Mouse (Mus musculus) neural tube, embryonic 11.5 days (tissue): ENCODE results near the gene Insm1. TPM values are rescaled to one million over a fixed set of nuclear protein-coding genes. Genes with fewer than 3 reads are reported as not detected.

ENCODE experiments used
- ATAC-seq: fragments of 200-750 bp; cut with Nextera tagmentation; 2 replicates; pipeline ENCODE4 v1.8.0; 2017; ENCODE audit warnings: moderate number of reproducible peaks, mild to moderate bottlenecking, moderate TSS enrichment, moderate library complexity; ENCODE audit not compliant: insufficient read depth, low FRiP score, low TSS enrichment
- DNase-seq: peaks from one replicate; pipeline ENCODE4 v3.0.0-alpha.2; 2015; ENCODE audit warnings: low spot score
- H3K27ac ChIP-seq: fragments of 300-500 bp; sonication (generic); 2 replicates; pipeline ENCODE4 v1.5.1; 2014; ENCODE audit warnings: low read depth, mild to moderate bottlenecking, low read length
- H3K27me3 ChIP-seq: fragments of 300-500 bp; sonication (generic); 2 replicates; pipeline ENCODE4 v1.6.1; 2014; ENCODE audit warnings: mild to moderate bottlenecking, low read length, mixed read lengths; ENCODE audit not compliant: control insufficient read depth, insufficient read depth
- H3K36me3 ChIP-seq: fragments of 300-500 bp; sonication (generic); 2 replicates; pipeline ENCODE4 v1.6.1; 2014; ENCODE audit warnings: mild to moderate bottlenecking, low read length, moderate library complexity, mixed read lengths; ENCODE audit not compliant: control insufficient read depth, insufficient read depth
- H3K4me1 ChIP-seq: fragments of 300-500 bp; sonication (generic); 2 replicates; pipeline ENCODE4 v1.6.1; 2014; ENCODE audit warnings: low read length, mixed read lengths; ENCODE audit not compliant: control insufficient read depth, insufficient read depth
- H3K4me2 ChIP-seq: fragments of 300-500 bp; sonication (generic); 2 replicates; pipeline ENCODE4 v1.6.1; 2014; ENCODE audit warnings: low read depth, mild to moderate bottlenecking, moderate library complexity
- H3K4me3 ChIP-seq: fragments of 300-500 bp; sonication (generic); 2 replicates; pipeline ENCODE4 v1.5.1; 2014; ENCODE audit warnings: low read depth, low read length
- H3K9ac ChIP-seq: fragments of 300-500 bp; sonication (generic); 2 replicates; pipeline ENCODE4 v1.6.1; 2014; ENCODE audit warnings: mild to moderate bottlenecking, low read length
- H3K9me3 ChIP-seq: fragments of 300-500 bp; sonication (generic); 2 replicates; pipeline ENCODE4 v1.6.1; 2016; ENCODE audit warnings: low read length; ENCODE audit not compliant: control insufficient read depth
- WGBS: fragments of 180-500 bp; shearing (Covaris S2); extraction: QIAGEN DNeasy Blood & Tissue Kit; methylation state at CpG from one replicate; pipeline ENCODE4 v1.1.7; 2014; 5-methylcytosine and 5-hydroxymethylcytosine counted together
- polyA plus RNA-seq: library from polyadenylated mRNA; unstranded; fragments of >200 nt; fragmentation: Nextera tagmentation; extraction: Ambion mirVana; gene quantifications from 2 replicates; pipeline ENCODE4 v1.2.1, GENCODE M21; 2014

The Insm1 gene
- polyA plus RNA-seq, 1 experiment from 2014 or later: 9.3 TPM

DNA sequence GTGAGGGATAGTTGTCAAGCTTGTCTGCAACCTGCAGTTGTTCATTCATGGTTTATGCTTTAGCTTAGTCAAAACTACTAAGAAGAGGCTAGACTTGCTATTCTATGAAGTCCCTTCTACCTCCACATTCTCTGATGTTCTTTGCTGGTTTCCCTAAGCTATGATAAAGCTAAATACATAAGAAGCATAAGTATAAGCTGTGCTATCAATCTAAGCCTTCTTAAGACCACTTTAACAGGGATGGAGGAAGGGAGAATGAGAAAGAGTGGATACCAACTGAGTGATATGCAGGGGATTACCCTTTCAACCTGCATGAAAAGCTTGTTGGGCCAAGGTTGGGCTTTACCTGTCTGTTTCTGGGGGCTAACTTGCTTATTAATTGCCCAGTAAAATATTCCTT, 33.9 kb downstream of the Insm1 start:
- H3K9me3 ChIP-seq: no peaks in the 10 kb centered on the region
- peaks cover 9% of the 10 kb centered on the region; the same call in 1 of the 2 replicates for H3K4me1 ChIP-seq
- no peak overlapping the region for H3K9ac ChIP-seq
- H3K27ac ChIP-seq: no peak overlapping the region
- no peak overlapping the region for H3K4me3 ChIP-seq
- no peak for ATAC-seq
- peaks cover 3% of the 10 kb centered on the region; the same call in 1 of the 2 replicates for H3K27me3 ChIP-seq
- DNase-seq: no peak
- H3K36me3 ChIP-seq: no peaks in the 10 kb centered on the region
- H3K4me2 ChIP-seq: no peak overlapping the region

DNA sequence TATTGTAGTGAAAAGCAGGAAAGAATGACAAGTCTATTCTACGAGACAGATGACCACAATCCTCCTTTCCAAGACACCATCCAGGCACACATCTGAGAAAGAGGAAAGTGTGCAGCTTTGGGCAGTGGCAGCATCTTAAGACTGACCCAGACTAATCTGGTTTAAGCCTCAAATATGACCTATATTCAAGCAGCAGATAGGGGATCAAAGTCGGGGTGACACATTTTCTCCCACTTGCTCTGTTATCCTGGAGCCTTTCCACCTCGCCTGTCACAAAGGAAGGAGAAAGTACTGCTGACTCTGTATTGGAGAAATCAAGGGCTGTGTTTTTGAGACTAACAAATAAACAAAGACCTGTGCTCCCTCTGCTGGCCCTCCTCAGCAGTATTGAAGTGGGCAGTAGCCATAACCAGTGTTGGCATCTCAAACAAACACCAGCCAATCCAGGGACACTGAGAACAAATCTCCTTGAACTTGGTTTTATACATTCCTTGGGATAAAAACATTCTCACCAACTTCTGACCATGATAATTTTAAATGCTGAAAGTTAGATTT, 34.7 kb downstream of the Insm1 start:
- 70% methylated on average over 3 of the region's 3 CpGs for WGBS
- Histone ChIP-seq H3K9ac (no peak overlapping the region), H3K4me2 (no peak overlapping the region), H3K9me3 (no peaks in the 10 kb centered on the region), H3K4me3 (no peak overlapping the region), H3K27me3 (peaks cover 3% of the 10 kb centered on the region; the same call in 1 of the 2 replicates), H3K27ac (no peak overlapping the region), H3K36me3 (no peaks in the 10 kb centered on the region), H3K4me1 (peaks cover 12% of the 10 kb centered on the region; the same call in 1 of the 2 replicates)
- DNase-seq (no peak), ATAC-seq (no peak)

DNA sequence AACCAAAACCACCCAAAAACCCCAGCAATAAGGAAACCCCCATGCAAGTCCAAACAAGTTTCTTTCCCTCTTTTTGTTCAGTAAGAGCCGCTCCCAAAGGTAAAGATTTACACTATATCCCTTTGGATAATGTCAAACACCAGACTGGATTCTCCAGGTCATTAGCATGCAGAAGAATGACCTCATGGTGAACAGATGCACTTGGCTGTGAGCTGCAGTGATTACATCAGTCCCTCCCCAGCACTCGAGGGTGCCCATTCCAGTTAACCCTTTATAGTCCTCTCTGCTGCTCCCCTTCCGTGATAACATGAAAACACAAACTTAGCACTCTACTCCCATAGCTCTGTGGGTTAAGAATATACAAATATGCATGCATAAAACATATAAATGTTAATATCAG, 35.3 kb downstream of the Insm1 start:
- no peak overlapping the region for H3K27ac ChIP-seq
- 38% methylated on average over 3 of the region's 3 CpGs for WGBS
- DNase-seq (no peak), ATAC-seq (peak; percentile 45)
- H3K4me1 ChIP-seq: peaks cover 15% of the 10 kb centered on the region; the same call in 1 of the 2 replicates
- no peak overlapping the region for H3K4me3 ChIP-seq
- peaks cover 3% of the 10 kb centered on the region; the same call in 1 of the 2 replicates for H3K27me3 ChIP-seq
- no peaks in the 10 kb centered on the region for H3K9me3 ChIP-seq
- H3K36me3 ChIP-seq: no peaks in the 10 kb centered on the region
- H3K4me2 ChIP-seq: no peak overlapping the region
- no peak overlapping the region for H3K9ac ChIP-seq

DNA sequence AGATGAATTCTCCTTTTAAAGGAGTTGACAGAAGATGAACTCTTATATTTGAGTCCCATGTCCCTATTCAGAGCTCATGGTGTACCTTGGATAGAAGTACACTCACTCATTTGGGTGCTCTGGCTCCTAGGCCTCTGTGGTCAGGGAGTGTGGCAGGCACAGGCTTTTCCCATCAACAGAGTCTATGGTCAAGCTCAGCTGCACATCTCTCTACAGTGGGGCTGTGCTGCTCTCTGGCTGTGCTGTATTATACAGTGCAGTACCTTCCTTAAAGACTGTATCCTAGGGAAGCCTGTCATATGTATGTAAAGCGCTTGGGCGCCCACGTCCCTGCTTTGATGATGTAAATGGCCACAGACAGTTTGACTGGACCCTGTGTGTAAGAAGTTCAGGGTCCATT, 35.9 kb downstream of the Insm1 start:
- 0 out of 2 replicates have a peak, but pooled peaks have one; percentile 24 for ATAC-seq
- peaks cover 19% of the 10 kb centered on the region; the same call in 1 of the 2 replicates for H3K4me1 ChIP-seq

DNA sequence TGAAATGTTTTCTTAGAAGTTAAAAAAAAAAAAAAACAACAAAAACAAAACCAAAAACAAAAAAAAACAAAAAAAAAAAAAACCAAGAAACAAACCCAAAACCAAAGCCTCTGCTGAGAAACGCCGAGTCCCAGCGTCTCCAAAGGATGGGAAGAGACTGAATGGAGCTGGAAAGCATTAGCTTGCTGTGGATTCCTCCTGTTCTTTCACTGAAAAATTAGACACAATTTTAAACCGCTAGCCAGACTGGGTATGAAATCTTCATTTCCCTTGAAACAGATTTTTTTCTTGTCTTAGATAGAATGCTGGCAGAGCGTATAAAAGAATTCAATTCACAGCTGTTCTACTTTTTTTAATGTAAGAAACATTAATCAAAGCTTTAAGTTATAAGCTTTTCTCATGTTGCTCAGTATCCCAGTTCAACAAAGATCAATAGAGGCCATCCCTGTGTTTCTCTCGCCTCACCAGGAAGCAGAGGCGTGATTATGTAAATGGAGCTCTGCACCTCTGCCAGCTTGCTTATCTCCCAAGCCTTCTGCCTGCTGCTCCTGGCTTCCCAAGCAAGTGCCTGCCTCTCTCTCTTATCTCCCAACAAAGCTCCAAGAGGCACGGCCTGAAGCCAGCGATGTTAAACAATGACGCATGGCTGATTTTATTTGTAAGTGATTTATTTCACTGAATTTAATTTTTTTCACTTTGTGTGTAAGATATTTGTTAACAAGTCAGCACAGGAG, 37.2 kb downstream of the Insm1 start:
- peaks cover 8% of the 10 kb centered on the region; the same call in 1 of the 2 replicates for H3K27me3 ChIP-seq
- no peak overlapping the region for H3K27ac ChIP-seq
- H3K9ac ChIP-seq: no peak overlapping the region
- no peaks in the 10 kb centered on the region for H3K9me3 ChIP-seq
- H3K4me2 ChIP-seq: no peak overlapping the region
- 29% methylated on average over 10 of the region's 10 CpGs for WGBS
- no peaks in the 10 kb centered on the region for H3K36me3 ChIP-seq
- H3K4me1 ChIP-seq: peaks cover 19% of the 10 kb centered on the region; the same call in 1 of the 2 replicates
- no peak overlapping the region for H3K4me3 ChIP-seq
- DNase-seq (peak; percentile 36), ATAC-seq (no peak)

More for the DNA sequence above, 35.9 kb downstream of the Insm1 start:
- Histone ChIP-seq H3K27me3 (peaks cover 3% of the 10 kb centered on the region; the same call in 1 of the 2 replicates), H3K4me2 (no peak overlapping the region), H3K9me3 (no peaks in the 10 kb centered on the region), H3K27ac (0 out of 2 replicates have a peak overlapping the region, but pooled peaks have one; percentile 6), H3K4me3 (no peak overlapping the region), H3K36me3 (no peaks in the 10 kb centered on the region), H3K9ac (no peak overlapping the region)
- 86% methylated on average over 3 of the region's 3 CpGs for WGBS
- no peak for DNase-seq

DNA sequence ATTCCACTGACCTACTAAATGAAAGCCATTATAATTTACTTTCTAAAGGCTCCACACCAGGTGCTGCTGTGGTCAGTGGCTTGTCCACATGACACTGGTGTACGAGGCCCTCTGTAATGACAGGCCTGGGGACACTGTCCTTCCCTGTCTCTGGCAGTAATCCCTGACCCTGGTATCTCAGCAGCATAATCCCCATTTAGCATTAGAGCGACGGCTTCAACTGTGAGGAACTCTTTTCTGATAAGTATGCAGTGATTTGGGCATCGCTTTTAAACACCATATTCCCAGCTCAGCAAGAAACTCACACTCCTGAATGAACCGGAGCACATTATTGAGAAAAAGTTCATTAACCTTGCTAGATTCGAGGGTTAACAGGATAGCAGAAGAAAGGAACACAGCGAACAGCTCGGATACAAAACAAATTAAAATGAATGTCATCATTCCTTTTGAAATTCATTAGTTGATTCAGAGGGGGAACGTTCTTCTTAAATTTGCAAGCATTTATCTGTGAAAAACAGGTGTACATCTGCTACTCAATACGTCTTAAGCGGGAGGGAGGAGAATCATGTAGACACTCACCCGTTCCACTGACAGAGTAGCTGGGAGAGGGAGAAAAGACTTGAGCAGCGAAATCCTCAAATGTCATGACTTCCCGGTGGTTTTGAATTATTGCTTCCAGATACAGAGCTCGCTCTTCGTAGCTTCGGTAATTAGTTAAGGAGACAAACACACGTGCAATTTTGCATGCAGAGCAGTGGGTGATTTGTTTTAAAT, 38.3 kb downstream of the Insm1 start:
- Histone ChIP-seq H3K9me3 (no peaks in the 10 kb centered on the region), H3K27me3 (peaks cover 8% of the 10 kb centered on the region; the same call in 1 of the 2 replicates), H3K27ac (no peak overlapping the region), H3K36me3 (no peaks in the 10 kb centered on the region), H3K4me1 (peaks cover 19% of the 10 kb centered on the region; the same call in 1 of the 2 replicates), H3K4me3 (no peak overlapping the region), H3K9ac (no peak overlapping the region), H3K4me2 (no peak overlapping the region)
- WGBS: 51% methylated on average over 18 of the region's 18 CpGs
- no peak for ATAC-seq
- no peak for DNase-seq

DNA sequence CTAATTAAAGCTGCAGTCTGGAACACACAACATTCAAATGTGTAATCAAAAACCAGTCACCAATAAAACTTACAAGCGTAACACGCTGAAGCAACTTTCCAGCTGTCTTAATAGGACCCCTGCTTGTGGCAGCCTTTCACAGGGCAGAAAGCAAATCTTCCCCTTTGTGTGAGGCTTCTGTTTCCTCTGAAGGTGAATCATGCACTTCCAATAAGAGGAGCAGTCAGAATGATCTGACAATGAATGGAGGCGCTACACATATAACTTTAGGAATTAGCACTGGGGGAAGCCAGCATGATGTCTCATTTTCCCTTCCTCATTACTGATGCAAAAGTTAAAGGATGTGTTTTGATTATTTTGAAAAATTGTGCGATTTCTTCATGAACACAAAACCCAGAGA, 39.4 kb downstream of the Insm1 start:
- DNase-seq: no peak
- Histone ChIP-seq H3K36me3 (no peaks in the 10 kb centered on the region), H3K9ac (no peak overlapping the region), H3K27me3 (peaks cover 8% of the 10 kb centered on the region; the same call in 1 of the 2 replicates), H3K4me1 (peaks cover 19% of the 10 kb centered on the region; the same call in 1 of the 2 replicates), H3K4me2 (no peak overlapping the region), H3K9me3 (no peaks in the 10 kb centered on the region), H3K27ac (no peak overlapping the region), H3K4me3 (no peak overlapping the region)
- WGBS: 61% methylated on average over 4 of the region's 4 CpGs
- no peak for ATAC-seq

DNA sequence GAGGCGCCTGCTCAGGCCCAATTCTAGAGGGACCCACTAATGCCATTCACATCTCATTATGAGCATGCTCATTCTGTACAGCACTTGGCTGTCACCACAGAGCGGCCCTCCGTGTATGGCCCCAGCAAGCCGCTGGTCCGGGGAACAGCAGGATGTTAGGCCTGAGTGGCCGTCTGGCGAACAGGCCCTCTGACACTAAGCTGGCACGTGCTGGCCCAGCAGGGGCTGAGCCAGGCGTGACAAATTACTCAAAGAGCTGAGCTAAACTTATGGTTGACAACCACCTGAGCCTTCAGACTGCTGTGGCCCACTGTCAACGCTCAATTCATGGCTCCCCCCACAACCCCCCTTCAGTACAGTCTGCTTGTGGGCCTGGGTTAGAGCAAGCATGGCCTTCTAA, 40.5 kb downstream of the Insm1 start:
- ATAC-seq (peak; percentile 89), DNase-seq (peak; percentile 71)
- H3K27me3 ChIP-seq: peaks cover 8% of the 10 kb centered on the region; the same call in 1 of the 2 replicates
- no peak overlapping the region for H3K9ac ChIP-seq
- no peak overlapping the region for H3K4me3 ChIP-seq
- H3K36me3 ChIP-seq: no peaks in the 10 kb centered on the region
- WGBS: 12% methylated on average over 10 of the region's 10 CpGs
- no peaks in the 10 kb centered on the region for H3K9me3 ChIP-seq
- H3K27ac ChIP-seq: no peak overlapping the region
- peaks cover 17% of the 10 kb centered on the region; the same call in 1 of the 2 replicates for H3K4me1 ChIP-seq
- no peak overlapping the region for H3K4me2 ChIP-seq
